Mouse (Mus musculus): ENCODE measurements around the gene Phldb1.

DNA sequence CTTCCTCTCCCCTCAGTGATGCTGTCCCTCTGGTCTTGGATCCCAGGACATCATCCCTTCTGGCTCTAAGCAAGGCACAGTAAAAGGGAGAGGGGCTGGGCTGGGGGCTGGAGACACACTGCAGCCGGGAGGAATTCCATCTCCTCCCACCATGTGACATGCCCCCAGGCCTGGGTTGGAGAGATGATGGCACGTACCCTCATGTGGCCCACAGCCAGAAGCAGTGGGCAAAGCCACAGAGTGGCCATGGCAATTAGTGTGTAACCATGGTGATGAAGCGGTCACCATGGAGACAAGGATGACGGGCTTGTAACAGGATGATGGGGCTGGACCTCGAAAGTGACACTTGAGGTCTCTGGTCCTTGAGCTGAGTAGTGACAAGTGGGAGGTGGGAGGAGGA is 48.4 kb downstream of the Phldb1 start:
- TF ChIP-seq POLR2A (IDR thresholded peaks at IDR 0.05; ENCODE audit: low read depth, low read length) (no peak), CTCF (IDR thresholded peaks at IDR 0.05; ENCODE audit: extremely low read depth, insufficient read length, insufficient replicate concordance, low read depth, low read length) (no peak)

All from small intestine, adult 2 months (tissue).